Mouse (Mus musculus): Measurements from ENCODE around the gene Reln. TPM values are rescaled to one million over a fixed set of nuclear protein-coding genes. Genes with fewer than 3 reads are reported as not detected.

The Reln gene
- polyA plus RNA-seq, 1 experiment from 2014 or later = 2.8 TPM

DNA sequence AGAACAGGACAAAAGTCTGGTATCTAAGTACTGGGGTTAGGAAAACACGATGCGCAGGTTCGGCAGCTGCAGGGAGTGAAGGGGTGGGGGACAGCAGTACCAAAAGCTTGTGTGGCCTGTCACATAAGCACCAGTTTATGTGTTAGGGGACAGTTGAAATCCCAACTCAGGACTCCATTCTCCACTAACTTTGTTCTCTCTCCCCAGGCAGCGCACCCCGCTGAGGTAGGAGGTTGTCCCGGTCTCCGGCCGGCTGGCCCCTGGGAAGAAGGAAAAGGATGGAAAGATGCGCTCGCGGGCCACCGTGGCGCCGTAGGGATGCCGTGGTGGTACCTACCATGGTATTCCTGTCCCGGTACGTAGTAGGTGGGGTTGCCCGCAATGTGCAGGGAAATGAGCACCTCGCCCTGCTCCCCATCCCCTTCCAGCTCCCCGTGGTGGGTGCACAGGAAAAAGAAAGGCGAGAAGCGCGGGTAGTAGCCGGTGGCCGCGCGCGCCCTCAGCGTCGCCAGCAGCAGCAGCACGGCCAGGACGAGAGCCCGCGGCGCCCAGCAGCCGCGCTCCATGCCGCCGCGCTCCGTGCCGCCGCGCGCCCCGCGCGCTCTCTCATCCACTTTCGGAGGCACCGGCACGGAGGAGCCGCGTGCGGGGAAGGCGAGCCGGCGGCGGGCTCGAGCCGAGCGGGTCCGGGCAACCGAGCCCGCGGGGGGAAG is 503 bp downstream of the Reln start:
- Histone ChIP-seq H3K4me3 (ENCODE audit: control insufficient read depth in 1 of 2, insufficient read depth in 1 of 2, low read depth in 1 of 2, low read length in 2 of 2) (peak overlapping the region; percentile 52 to 61), H3K27me3 (ENCODE audit: control insufficient read depth, insufficient read depth, low read length) (peaks cover 83% of the 10 kb centered on the region), H3K36me3 (ENCODE audit: control insufficient read depth, insufficient read depth, low read length) (no peaks in the 10 kb centered on the region), H3K27ac (replicated peaks in 1 of 2; ENCODE audit: control insufficient read depth in 1 of 2, insufficient read depth in 1 of 2, low read depth in 2 of 2, low read length in 2 of 2) (no peak overlapping the region), H3K9me3 (ENCODE audit: control insufficient read depth, low read length) (no peaks in the 10 kb centered on the region), H3K4me1 (ENCODE audit: control insufficient read depth in 2 of 2, insufficient read depth in 2 of 2, low read length in 2 of 2) (peaks cover 0 to 13% of the 10 kb centered on the region in 2 experiments; a peak in 3 of 4 replicates), H3K4me2 (ENCODE audit: low read length) (peak overlapping the region; percentile 98), H3K9ac (ENCODE audit: low read length) (peak overlapping the region; percentile 62; the same call in 1 of the 2 replicates)
- peak; percentile 42; the same call in 1 of the 2 replicates for ATAC-seq (ENCODE audit: insufficient number of reproducible peaks, insufficient read depth, low FRiP score, low read depth)
- under 1% methylated on average over 49 of the region's 65 CpGs for WGBS

DNA sequence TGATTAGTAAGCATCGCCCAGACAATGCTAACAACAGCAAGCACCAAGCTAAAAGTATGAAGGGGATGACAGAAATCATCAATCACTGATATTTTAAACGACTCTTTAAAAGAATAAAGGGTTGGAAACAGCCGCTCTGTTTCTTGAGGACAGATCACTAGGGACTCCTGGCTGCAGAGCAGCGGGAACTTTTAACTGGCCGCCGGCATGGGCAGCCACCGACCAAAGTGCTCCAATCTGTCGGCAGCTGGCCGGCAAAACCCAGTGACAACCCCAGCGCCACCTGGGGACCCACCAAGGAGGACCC is 1.0 kb downstream of the Reln start:
- Histone ChIP-seq H3K4me1 (ENCODE audit: control insufficient read depth in 2 of 2, insufficient read depth in 2 of 2, low read length in 2 of 2) (peaks cover 0 to 13% of the 10 kb centered on the region in 2 experiments; a peak in 3 of 4 replicates), H3K27me3 (ENCODE audit: control insufficient read depth, insufficient read depth, low read length) (peaks cover 81% of the 10 kb centered on the region), H3K4me2 (ENCODE audit: low read length) (peak overlapping the region; percentile 98), H3K9me3 (ENCODE audit: control insufficient read depth, low read length) (no peaks in the 10 kb centered on the region), H3K9ac (ENCODE audit: low read length) (no peak overlapping the region), H3K27ac (replicated peaks in 1 of 2; ENCODE audit: control insufficient read depth in 1 of 2, insufficient read depth in 1 of 2, low read depth in 2 of 2, low read length in 2 of 2) (no peak overlapping the region), H3K4me3 (ENCODE audit: control insufficient read depth in 1 of 2, insufficient read depth in 1 of 2, low read depth in 1 of 2, low read length in 2 of 2) (peak overlapping the region; percentile 52 to 61), H3K36me3 (ENCODE audit: control insufficient read depth, insufficient read depth, low read length) (no peaks in the 10 kb centered on the region)
- ATAC-seq (ENCODE audit: insufficient number of reproducible peaks, insufficient read depth, low FRiP score, low read depth) = no peak
- under 1% methylated on average over 10 of the region's 10 CpGs for WGBS

DNA sequence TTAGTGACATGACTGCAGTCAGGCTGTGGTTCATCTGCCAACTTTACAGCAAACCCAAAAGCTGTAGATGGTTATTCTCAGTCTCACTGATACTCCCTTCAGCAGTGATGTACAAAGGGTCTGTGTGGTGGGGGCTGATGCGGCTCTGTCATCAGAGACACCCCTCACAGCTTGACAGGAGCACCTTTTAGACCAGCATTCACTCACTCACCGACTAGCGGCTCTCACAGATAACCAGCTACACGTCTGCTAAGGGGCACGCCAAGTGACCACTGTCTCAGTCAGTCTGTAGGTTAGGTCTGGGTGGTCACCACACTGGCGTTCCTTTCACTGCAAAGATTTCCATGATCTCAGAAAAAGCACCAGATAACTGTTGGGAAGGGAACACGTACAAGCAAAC is 2.0 kb downstream of the Reln start:
- H3K4me2 ChIP-seq (ENCODE audit: low read length) = no peak overlapping the region

DNA sequence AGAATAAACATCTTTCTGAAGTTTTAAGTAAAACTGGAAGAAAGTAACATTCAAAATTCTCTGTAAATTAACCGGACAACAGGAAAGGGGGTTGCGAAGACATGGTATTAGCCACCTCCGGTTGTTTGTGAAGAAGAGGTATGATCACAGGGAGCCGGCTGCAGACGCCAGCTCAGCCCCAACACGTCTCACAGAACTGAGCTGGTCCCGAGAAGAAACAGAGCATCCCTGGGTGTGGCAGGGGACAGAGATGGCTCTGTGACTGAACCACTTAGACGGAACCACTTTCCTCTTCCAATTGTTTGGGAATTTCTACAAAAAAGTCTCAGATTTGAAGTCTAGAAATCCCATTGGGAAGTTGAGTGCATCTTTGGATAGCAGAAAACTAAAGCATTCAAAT is 3.5 kb downstream of the Reln start:
- peaks cover 0 to 13% of the 10 kb centered on the region in 2 experiments; a peak in 3 of 4 replicates for H3K4me1 ChIP-seq (ENCODE audit: control insufficient read depth in 2 of 2, insufficient read depth in 2 of 2, low read length in 2 of 2)
- 82% methylated on average over 8 of the region's 8 CpGs for WGBS
- H3K4me2 ChIP-seq (ENCODE audit: low read length) = no peak overlapping the region
- H3K4me3 ChIP-seq (ENCODE audit: control insufficient read depth in 1 of 2, insufficient read depth in 1 of 2, low read depth in 1 of 2, low read length in 2 of 2) = no peak overlapping the region
- no peak overlapping the region for H3K9ac ChIP-seq (ENCODE audit: low read length)
- no peaks in the 10 kb centered on the region for H3K9me3 ChIP-seq (ENCODE audit: control insufficient read depth, low read length)
- no peak for ATAC-seq (ENCODE audit: insufficient number of reproducible peaks, insufficient read depth, low FRiP score, low read depth)
- no peak overlapping the region for H3K27ac ChIP-seq (replicated peaks in 1 of 2; ENCODE audit: control insufficient read depth in 1 of 2, insufficient read depth in 1 of 2, low read depth in 2 of 2, low read length in 2 of 2)
- no peaks in the 10 kb centered on the region for H3K36me3 ChIP-seq (ENCODE audit: control insufficient read depth, insufficient read depth, low read length)
- peaks cover 56% of the 10 kb centered on the region for H3K27me3 ChIP-seq (ENCODE audit: control insufficient read depth, insufficient read depth, low read length)

More for the DNA sequence above, 2.0 kb downstream of the Reln start:
- Histone ChIP-seq H3K4me3 (ENCODE audit: control insufficient read depth in 1 of 2, insufficient read depth in 1 of 2, low read depth in 1 of 2, low read length in 2 of 2) (no peak overlapping the region; a peak in 1 of 4 replicates), H3K27me3 (ENCODE audit: control insufficient read depth, insufficient read depth, low read length) (peaks cover 70% of the 10 kb centered on the region), H3K36me3 (ENCODE audit: control insufficient read depth, insufficient read depth, low read length) (no peaks in the 10 kb centered on the region), H3K9ac (ENCODE audit: low read length) (no peak overlapping the region), H3K27ac (replicated peaks in 1 of 2; ENCODE audit: control insufficient read depth in 1 of 2, insufficient read depth in 1 of 2, low read depth in 2 of 2, low read length in 2 of 2) (no peak overlapping the region), H3K9me3 (ENCODE audit: control insufficient read depth, low read length) (no peaks in the 10 kb centered on the region), H3K4me1 (ENCODE audit: control insufficient read depth in 2 of 2, insufficient read depth in 2 of 2, low read length in 2 of 2) (peaks cover 0 to 13% of the 10 kb centered on the region in 2 experiments; a peak in 3 of 4 replicates)
- ATAC-seq (ENCODE audit: insufficient number of reproducible peaks, insufficient read depth, low FRiP score, low read depth) = no peak
- WGBS = 36% methylated on average over 7 of the region's 7 CpGs

DNA sequence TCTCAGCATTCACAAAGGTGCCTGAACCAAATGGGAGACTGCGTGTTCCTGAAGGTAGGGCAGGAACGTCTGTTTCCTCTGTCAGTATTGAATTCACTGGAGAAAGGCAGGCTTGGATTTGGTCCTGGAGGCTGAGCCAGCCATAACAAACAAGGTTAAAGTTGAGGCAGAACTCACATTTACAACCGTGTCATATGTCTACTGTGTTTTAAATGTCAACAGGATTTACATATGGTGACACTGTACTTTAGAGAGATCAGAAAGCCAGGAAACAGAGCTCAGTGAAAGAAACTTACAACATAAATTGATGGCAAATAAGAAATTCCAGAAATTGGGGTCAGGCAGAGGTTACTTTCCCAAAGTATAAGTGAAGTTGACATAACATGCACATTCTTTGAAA is 9.1 kb downstream of the Reln start:
- no peak for ATAC-seq (ENCODE audit: insufficient number of reproducible peaks, insufficient read depth, low FRiP score, low read depth)
- peaks cover 7% of the 10 kb centered on the region; the same call in 1 of the 2 replicates for H3K9me3 ChIP-seq (ENCODE audit: control insufficient read depth, low read length)

DNA sequence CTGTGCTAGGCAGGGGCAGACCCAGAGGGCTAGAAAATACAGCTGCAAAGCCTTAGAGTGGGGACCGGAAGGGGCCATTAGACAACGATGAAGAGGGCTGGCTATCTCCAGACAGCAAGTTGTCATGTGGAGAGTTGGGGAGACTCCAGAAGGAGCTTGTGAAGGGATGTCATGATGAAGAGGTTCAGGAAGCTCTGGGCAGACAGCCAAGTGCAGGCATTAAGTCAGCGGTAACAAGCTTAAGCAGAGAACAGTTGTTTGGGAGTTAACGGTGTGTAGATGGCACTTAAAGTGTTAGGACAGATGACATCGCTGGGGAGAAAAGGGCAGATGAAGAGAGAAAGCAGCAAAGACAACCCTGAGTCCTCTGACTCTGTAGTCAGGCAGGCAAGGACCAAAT is 13.7 kb downstream of the Reln start:
- H3K36me3 ChIP-seq (ENCODE audit: control insufficient read depth, insufficient read depth, low read length) = no peaks in the 10 kb centered on the region
- H3K9ac ChIP-seq (ENCODE audit: low read length) = no peak overlapping the region
- no peak overlapping the region for H3K4me2 ChIP-seq (ENCODE audit: low read length)
- no peak overlapping the region for H3K27ac ChIP-seq (replicated peaks in 1 of 2; ENCODE audit: control insufficient read depth in 1 of 2, insufficient read depth in 1 of 2, low read depth in 2 of 2, low read length in 2 of 2)
- peaks cover 0 to 4% of the 10 kb centered on the region in 2 experiments; a peak in 2 of 4 replicates for H3K4me1 ChIP-seq (ENCODE audit: control insufficient read depth in 2 of 2, insufficient read depth in 2 of 2, low read length in 2 of 2)
- no peaks in the 10 kb centered on the region for H3K27me3 ChIP-seq (ENCODE audit: control insufficient read depth, insufficient read depth, low read length)
- peaks cover 7% of the 10 kb centered on the region; the same call in 1 of the 2 replicates for H3K9me3 ChIP-seq (ENCODE audit: control insufficient read depth, low read length)
- H3K4me3 ChIP-seq (ENCODE audit: control insufficient read depth in 1 of 2, insufficient read depth in 1 of 2, low read depth in 1 of 2, low read length in 2 of 2) = no peak overlapping the region
- 14% methylated on average over 5 of the region's 5 CpGs for WGBS
- no peak for ATAC-seq (ENCODE audit: insufficient number of reproducible peaks, insufficient read depth, low FRiP score, low read depth)

More for the DNA sequence above, 9.1 kb downstream of the Reln start:
- 60% methylated on average over 3 of the region's 3 CpGs for WGBS
- H3K4me1 ChIP-seq (ENCODE audit: control insufficient read depth in 2 of 2, insufficient read depth in 2 of 2, low read length in 2 of 2) = peaks cover 0 to 4% of the 10 kb centered on the region in 2 experiments; a peak in 2 of 4 replicates
- H3K27ac ChIP-seq (replicated peaks in 1 of 2; ENCODE audit: control insufficient read depth in 1 of 2, insufficient read depth in 1 of 2, low read depth in 2 of 2, low read length in 2 of 2) = no peak overlapping the region
- no peaks in the 10 kb centered on the region for H3K36me3 ChIP-seq (ENCODE audit: control insufficient read depth, insufficient read depth, low read length)
- no peak overlapping the region for H3K4me2 ChIP-seq (ENCODE audit: low read length)
- H3K4me3 ChIP-seq (ENCODE audit: control insufficient read depth in 1 of 2, insufficient read depth in 1 of 2, low read depth in 1 of 2, low read length in 2 of 2) = no peak overlapping the region
- H3K9ac ChIP-seq (ENCODE audit: low read length) = no peak overlapping the region
- H3K27me3 ChIP-seq (ENCODE audit: control insufficient read depth, insufficient read depth, low read length) = peaks cover 3% of the 10 kb centered on the region

DNA sequence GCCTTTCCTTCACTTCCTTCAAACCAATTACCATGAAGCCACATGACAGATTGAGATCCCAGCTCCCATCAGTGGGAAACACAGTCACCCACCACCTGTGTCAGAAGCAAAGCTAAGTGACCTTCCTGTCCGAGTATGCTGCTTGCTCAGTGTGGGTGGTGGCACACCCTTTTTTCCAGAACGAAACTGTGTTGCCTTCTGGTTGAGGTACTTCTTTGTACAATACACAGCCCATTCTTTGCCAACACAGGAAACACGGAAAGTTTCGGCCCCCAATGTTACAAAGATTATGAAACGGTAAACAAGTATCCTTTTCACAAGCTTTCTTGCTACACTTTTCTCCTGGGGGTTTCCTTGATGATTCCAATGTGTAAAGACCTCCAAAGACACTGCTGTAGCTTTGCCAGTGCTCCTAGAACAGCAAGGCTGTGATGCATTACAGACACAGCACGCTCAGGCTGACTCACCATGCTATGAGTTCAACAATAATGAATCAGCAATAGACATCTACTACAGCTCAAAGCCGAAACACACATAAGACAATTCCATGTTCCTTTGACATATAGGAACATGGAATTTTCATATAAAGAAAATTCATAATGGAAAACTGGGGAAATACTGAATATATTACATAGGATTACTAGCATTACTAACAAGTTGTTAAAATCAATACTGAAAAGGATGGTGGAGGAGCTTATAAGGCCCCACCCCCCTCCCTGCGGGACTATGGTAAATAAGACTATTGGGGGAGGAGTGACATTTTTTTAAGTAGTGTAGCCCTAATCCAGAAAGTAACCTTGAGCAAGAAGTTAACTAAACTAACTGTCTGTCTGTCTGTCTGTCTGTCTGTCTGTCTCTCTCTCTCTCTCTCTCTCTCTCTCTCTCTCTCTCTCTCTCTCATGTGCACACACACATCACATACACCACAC is 15.8 kb downstream of the Reln start:
- H3K27ac ChIP-seq (replicated peaks in 1 of 2; ENCODE audit: control insufficient read depth in 1 of 2, insufficient read depth in 1 of 2, low read depth in 2 of 2, low read length in 2 of 2) = no peak overlapping the region
- H3K9me3 ChIP-seq (ENCODE audit: control insufficient read depth, low read length) = peaks cover 6% of the 10 kb centered on the region; the same call in 1 of the 2 replicates
- no peaks in the 10 kb centered on the region for H3K27me3 ChIP-seq (ENCODE audit: control insufficient read depth, insufficient read depth, low read length)
- no peaks in the 10 kb centered on the region for H3K36me3 ChIP-seq (ENCODE audit: control insufficient read depth, insufficient read depth, low read length)
- ATAC-seq (ENCODE audit: insufficient number of reproducible peaks, insufficient read depth, low FRiP score, low read depth) = no peak
- 78% methylated on average over 8 of the region's 8 CpGs for WGBS
- no peak overlapping the region for H3K9ac ChIP-seq (ENCODE audit: low read length)
- no peak overlapping the region for H3K4me3 ChIP-seq (ENCODE audit: control insufficient read depth in 1 of 2, insufficient read depth in 1 of 2, low read depth in 1 of 2, low read length in 2 of 2)
- H3K4me2 ChIP-seq (ENCODE audit: low read length) = no peak overlapping the region
- H3K4me1 ChIP-seq (ENCODE audit: control insufficient read depth in 2 of 2, insufficient read depth in 2 of 2, low read length in 2 of 2) = peaks cover 0 to 4% of the 10 kb centered on the region in 2 experiments; a peak in 2 of 4 replicates
